15 mouse cellular contexts compared by ENCODE assay signal in the genomic region with DNA sequence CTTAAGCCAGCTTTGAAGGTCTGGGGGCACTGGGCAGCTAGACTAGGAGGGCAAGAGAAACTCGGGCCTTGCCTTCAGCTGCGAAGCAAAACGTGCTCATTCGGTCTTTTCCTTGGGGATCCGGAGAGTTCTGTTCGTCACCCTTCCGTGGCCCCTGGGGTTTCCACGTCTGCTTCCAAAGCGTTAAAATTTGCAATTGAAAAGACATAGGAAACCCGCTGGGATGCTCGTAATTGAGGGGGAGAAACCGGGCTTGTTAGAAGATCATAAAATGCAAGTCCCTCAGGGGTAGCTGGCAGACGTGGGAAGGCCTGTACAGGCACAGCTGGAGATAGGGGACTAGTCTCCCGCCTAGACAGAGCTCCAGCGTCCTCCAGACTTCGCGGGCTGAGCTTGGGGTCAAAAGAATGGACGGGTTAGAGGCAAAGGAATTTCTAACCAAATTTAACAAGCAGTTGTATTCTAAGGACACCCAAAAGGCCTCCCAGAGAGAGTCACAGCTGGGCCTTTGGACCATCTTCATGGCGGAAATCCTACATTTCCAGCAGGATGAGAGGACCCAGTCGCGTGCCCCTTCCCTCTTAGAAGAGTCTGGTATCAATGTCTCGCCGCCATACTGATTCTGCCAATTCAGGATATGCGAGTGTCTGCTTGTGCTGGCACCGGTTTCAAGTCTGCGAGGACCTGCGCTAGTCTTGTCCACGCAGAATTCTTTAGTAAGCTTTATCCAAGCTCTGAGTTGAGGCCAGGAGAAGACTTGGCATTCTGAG. TPM values are rescaled to one million over a fixed set of nuclear protein-coding genes. Genes with fewer than 3 reads are reported as not detected.
DNase-seq lines count a peak whose midpoint lies in the region; ATAC-seq lines count a peak whose summit lies in the region.
"Had no signal": no experiment of that assay in that cellular context is flagged by ENCODE, and none has a peak within 500 bp of the region (broad histone marks: within the 10 kb centered on the region; RNA-seq: fewer than 3 reads in every experiment).

No protein-coding gene starts in this region.

- H3K9ac ChIP-seq in neural tube, embryonic 13.5 days: no peak overlapping the region
- H3K9ac ChIP-seq: kidney, embryonic 15.5 days; limb, embryonic 13.5 days; liver, postnatal 0 days had no signal

- peak overlapping the region; percentile 75 for H3K27ac ChIP-seq in midbrain, embryonic 10.5 days (replicated peaks)
- no peak overlapping the region for H3K27ac ChIP-seq in neural tube, embryonic 13.5 days (replicated peaks)
- H3K27ac ChIP-seq: gastrocnemius, adult 2 months; heart, embryonic 10.5 days; kidney, embryonic 15.5 days; limb, embryonic 13.5 days had no signal

- ATAC-seq in neural tube, embryonic 13.5 days (ENCODE audit: low read depth): no peak
- no peak for ATAC-seq in CD4-positive, CD25-positive, alpha-beta regulatory T cell, adult 4 months
- ATAC-seq: liver, postnatal 0 days had no signal

- H3K4me2 ChIP-seq in neural tube, embryonic 13.5 days: peak overlapping the region; percentile 13
- H3K4me2 ChIP-seq: kidney, embryonic 15.5 days; limb, embryonic 13.5 days had no signal

- H3K9me3 ChIP-seq in midbrain, embryonic 10.5 days (replicated peaks): no peaks in the 10 kb centered on the region
- H3K9me3 ChIP-seq in neural tube, embryonic 13.5 days: no peaks in the 10 kb centered on the region
- H3K9me3 ChIP-seq: heart, embryonic 10.5 days; kidney, embryonic 15.5 days; limb, embryonic 13.5 days had no signal

- no peaks in the 10 kb centered on the region for H3K36me3 ChIP-seq in midbrain, embryonic 10.5 days
- no peaks in the 10 kb centered on the region for H3K36me3 ChIP-seq in neural tube, embryonic 13.5 days
- H3K36me3 ChIP-seq: heart, embryonic 10.5 days; kidney, embryonic 15.5 days; limb, embryonic 13.5 days had no signal

- H3K4me3 ChIP-seq in midbrain, embryonic 10.5 days: peak overlapping the region; percentile 59
- H3K4me3 ChIP-seq in neural tube, embryonic 13.5 days: no peak overlapping the region
- H3K4me3 ChIP-seq: gastrocnemius, adult 2 months; heart, embryonic 10.5 days; kidney, embryonic 15.5 days; limb, embryonic 13.5 days had no signal

- H3K27me3 ChIP-seq in midbrain, embryonic 10.5 days (ENCODE audit: low read depth, poor library complexity, severe bottlenecking): peaks cover 100% of the 10 kb centered on the region
- peaks cover 96% of the 10 kb centered on the region for H3K27me3 ChIP-seq in neural tube, embryonic 13.5 days

- H3K4me1 ChIP-seq in midbrain, embryonic 10.5 days: peaks cover 80% of the 10 kb centered on the region
- H3K4me1 ChIP-seq in neural tube, embryonic 13.5 days (replicated peaks): peaks cover 44% of the 10 kb centered on the region

- peak; percentile 43 for DNase-seq in embryo, embryonic 9.5 days (ENCODE audit: extremely low spot score)
- no peak for DNase-seq in embryo, embryonic 10 days (ENCODE audit: low spot score)
- DNase-seq in retina, embryonic 14.5 days (ENCODE audit: low spot score): peak; percentile 20
- DNase-seq in retina, postnatal 1 day: no peak
- peak; percentile 57 for DNase-seq in midbrain, embryonic 10.5 days (ENCODE audit: low spot score)
- no peak for DNase-seq in Muller cell, postnatal 12 days (ENCODE audit: inconsistent ontology term)
- DNase-seq: gastrocnemius, adult 2 months; layer of hippocampus, adult 9-11 months; liver, postnatal 0 days; thymus, postnatal 36 days had no signal

- under 1% methylated on average over 28 of the region's 28 CpGs for WGBS in midbrain, embryonic 10.5 days
- under 1% methylated on average over 28 of the region's 28 CpGs for WGBS in neural tube, embryonic 13.5 days

RNA-seq across cellular contexts. Expression of gene Nkx2-2, which starts 4.3 kb away (rescaled TPM):
- polyA plus RNA-seq in midbrain, embryonic 10.5 days (2016; fragmentation: Nextera tagmentation; extraction: Ambion mirVana): 9.2 and 11.2 TPM in 2 replicates
- 2.5 and 4.5 TPM in 2 replicates for polyA plus RNA-seq in neural tube, embryonic 13.5 days (2015; fragmentation: Nextera tagmentation; extraction: Ambion mirVana)
- polyA plus RNA-seq in CD4-positive, CD25-positive, alpha-beta regulatory T cell, adult 4 months (2017; shearing (Covaris generic)): not detected
- polyA plus RNA-seq: kidney, embryonic 15.5 days; limb, embryonic 13.5 days; liver, postnatal 0 days had no signal

Comparison
In these comparisons a context has a peak if more than half of its experiments do, and no peak if none do; other contexts are left out.
1. DNase-seq: peak in embryo, embryonic 9.5 days (single experiment), retina, embryonic 14.5 days (single experiment) and midbrain, embryonic 10.5 days (single experiment); none in embryo, embryonic 10 days (single experiment), retina, postnatal 1 day (single experiment) and Muller cell, postnatal 12 days (single experiment).